Mouse (Mus musculus) embryonic facial prominence, embryonic 14.5 days (tissue): ENCODE measurements around the gene Gabpb1. TPM values are rescaled to one million over a fixed set of nuclear protein-coding genes. Genes with fewer than 3 reads are reported as not detected.

Source experiments
- ATAC-seq: fragments of 200-750 bp; cut with Nextera tagmentation; 2 replicates; pipeline ENCODE4 v1.8.0; 2017; ENCODE audit warnings: low read depth, moderate number of reproducible peaks, moderate TSS enrichment
- DNase-seq: peaks from one replicate; pipeline ENCODE4 v3.0.0-alpha.2; 2015; ENCODE audit warnings: low spot score
- H3K27ac ChIP-seq: fragments of 300-500 bp; sonication (generic); replicated peaks from 2 replicates; pipeline ENCODE4 v1.5.1; 2014; ENCODE audit warnings: low read depth, mild to moderate bottlenecking, low read length, moderate library complexity
- H3K27me3 ChIP-seq: fragments of 300-500 bp; sonication (generic); replicated peaks from 2 replicates; pipeline ENCODE4 v1.6.1; 2014; ENCODE audit warnings: low read length; ENCODE audit not compliant: control insufficient read depth, insufficient read depth
- H3K36me3 ChIP-seq: fragments of 300-500 bp; sonication (generic); 2 replicates; pipeline ENCODE4 v1.6.1; 2014; ENCODE audit warnings: low read length, mixed read lengths; ENCODE audit not compliant: control insufficient read depth, insufficient read depth
- H3K4me1 ChIP-seq: fragments of 300-500 bp; sonication (generic); 2 replicates; pipeline ENCODE4 v1.6.1; 2014; ENCODE audit warnings: antibody characterized with exemption, low read length; ENCODE audit not compliant: control insufficient read depth, insufficient read depth
- H3K4me2 ChIP-seq: fragments of 300-500 bp; sonication (generic); 2 replicates; pipeline ENCODE4 v1.6.1; 2014; ENCODE audit warnings: low read depth, mild to moderate bottlenecking, low read length, moderate library complexity, mixed read lengths
- H3K4me3 ChIP-seq: fragments of 300-500 bp; sonication (generic); 2 replicates; pipeline ENCODE4 v1.5.1; 2014; ENCODE audit warnings: low read depth, mild to moderate bottlenecking, low read length
- H3K9ac ChIP-seq: fragments of 300-500 bp; sonication (generic); 2 replicates; pipeline ENCODE4 v1.6.1; 2014; ENCODE audit warnings: low read depth, mild to moderate bottlenecking, low read length, moderate library complexity, mixed read lengths
- H3K9me3 ChIP-seq: fragments of 300-500 bp; sonication (generic); 2 replicates; pipeline ENCODE4 v1.6.1; 2016; ENCODE audit warnings: low read length; ENCODE audit not compliant: control insufficient read depth
- WGBS: fragments of 180-500 bp; shearing (Covaris S2); extraction: QIAGEN DNeasy Blood & Tissue Kit; methylation state at CpG from one replicate; pipeline ENCODE4 v1.1.7; 2014; 5-methylcytosine and 5-hydroxymethylcytosine counted together
- polyA plus RNA-seq: library from polyadenylated mRNA; unstranded; fragments of >200 nt; fragmentation: Nextera tagmentation; extraction: Ambion mirVana; gene quantifications from 2 replicates; pipeline ENCODE4 v1.2.1, GENCODE M21; 2014

The Gabpb1 gene
- polyA plus RNA-seq, 1 experiment from 2014 or later, result 43.1 TPM

GRCm38 (mm10) chr2:126606688-126607062 is 69.5 kb downstream of the Gabpb1 start:
- DNase-seq (no peak), ATAC-seq (no peak)
- Histone ChIP-seq H3K27ac (no peak overlapping the region), H3K4me1 (0 out of 2 replicates have a peak, but pooled peaks cover 3% of the 10 kb centered on the region), H3K36me3 (no peaks in the 10 kb centered on the region), H3K9ac (no peak overlapping the region), H3K27me3 (no peaks in the 10 kb centered on the region), H3K9me3 (no peaks in the 10 kb centered on the region), H3K4me2 (no peak overlapping the region), H3K4me3 (no peak overlapping the region)
- 74% methylated on average over 4 of the region's 4 CpGs for WGBS

GRCm38 (mm10) chr2:126606061-126606687 is 70.0 kb downstream of the Gabpb1 start:
- ATAC-seq (no peak), DNase-seq (no peak)
- Histone ChIP-seq H3K4me2 (no peak overlapping the region), H3K36me3 (no peaks in the 10 kb centered on the region), H3K4me1 (0 out of 2 replicates have a peak, but pooled peaks cover 3% of the 10 kb centered on the region), H3K4me3 (no peak overlapping the region), H3K9me3 (no peaks in the 10 kb centered on the region), H3K27me3 (no peaks in the 10 kb centered on the region), H3K9ac (no peak overlapping the region), H3K27ac (no peak overlapping the region)
- 86% methylated on average over 15 of the region's 15 CpGs for WGBS

- no peak overlapping the region for H3K4me3 ChIP-seq
- no peaks in the 10 kb centered on the region for H3K36me3 ChIP-seq
- no peak overlapping the region for H3K4me2 ChIP-seq
- H3K27me3 ChIP-seq, result no peaks in the 10 kb centered on the region
- ATAC-seq (no peak), DNase-seq (no peak)
- H3K4me1 ChIP-seq, result no peaks in the 10 kb centered on the region
- H3K27ac ChIP-seq, result no peak overlapping the region
- no peaks in the 10 kb centered on the region for H3K9me3 ChIP-seq
- no peak overlapping the region for H3K9ac ChIP-seq
- WGBS, result 88% methylated on average over 14 of the region's 14 CpGs
Measured at GRCm38 (mm10) chr2:126601918-126602600, 74.1 kb downstream of the Gabpb1 start.

- Histone ChIP-seq H3K9me3 (no peaks in the 10 kb centered on the region), H3K4me3 (no peak overlapping the region), H3K4me2 (no peak overlapping the region), H3K4me1 (no peaks in the 10 kb centered on the region), H3K27me3 (no peaks in the 10 kb centered on the region), H3K36me3 (no peaks in the 10 kb centered on the region), H3K9ac (no peak overlapping the region), H3K27ac (no peak overlapping the region)
- 87% methylated on average over 14 of the region's 14 CpGs for WGBS
- ATAC-seq (no peak), DNase-seq (no peak)
Measured at GRCm38 (mm10) chr2:126600533-126600932, 75.6 kb downstream of the Gabpb1 start.

- H3K9me3 ChIP-seq, result no peaks in the 10 kb centered on the region
- H3K27me3 ChIP-seq, result no peaks in the 10 kb centered on the region
- H3K9ac ChIP-seq, result no peak overlapping the region
- no peak overlapping the region for H3K4me3 ChIP-seq
- H3K4me2 ChIP-seq, result peak overlapping the region; percentile 21; the same call in 1 of the 2 replicates
- no peaks in the 10 kb centered on the region for H3K36me3 ChIP-seq
- 0 out of 2 replicates have a peak, but pooled peaks cover 3% of the 10 kb centered on the region for H3K4me1 ChIP-seq
- 8% methylated on average over 3 of the region's 3 CpGs for WGBS
- no peak overlapping the region for H3K27ac ChIP-seq
- peak; percentile 59 for ATAC-seq
- peak; percentile 67 for DNase-seq
Measured at GRCm38 (mm10) chr2:126599005-126599404, 77.1 kb downstream of the Gabpb1 start.

- 66% methylated on average over 2 of the region's 2 CpGs for WGBS
- Histone ChIP-seq H3K27ac (no peak overlapping the region), H3K4me3 (no peak overlapping the region), H3K27me3 (no peaks in the 10 kb centered on the region), H3K4me1 (0 out of 2 replicates have a peak, but pooled peaks cover 4% of the 10 kb centered on the region), H3K9ac (no peak overlapping the region), H3K4me2 (no peak overlapping the region), H3K9me3 (no peaks in the 10 kb centered on the region), H3K36me3 (no peaks in the 10 kb centered on the region)
- no peak for ATAC-seq
- no peak for DNase-seq
Measured at GRCm38 (mm10) chr2:126598359-126598758, 77.8 kb downstream of the Gabpb1 start.

- 0 out of 2 replicates have a peak, but pooled peaks cover 4% of the 10 kb centered on the region for H3K4me1 ChIP-seq
- no peaks in the 10 kb centered on the region for H3K27me3 ChIP-seq
- H3K36me3 ChIP-seq, result no peaks in the 10 kb centered on the region
- no peak overlapping the region for H3K9ac ChIP-seq
- H3K4me2 ChIP-seq, result no peak overlapping the region
- DNase-seq, result no peak
- peak; percentile 72; the same call in 1 of the 2 replicates for ATAC-seq
- H3K4me3 ChIP-seq, result no peak overlapping the region
- no peaks in the 10 kb centered on the region for H3K9me3 ChIP-seq
- no peak overlapping the region for H3K27ac ChIP-seq
- 86% methylated on average over 20 of the region's 20 CpGs for WGBS
Measured at GRCm38 (mm10) chr2:126597279-126598241, 78.6 kb downstream of the Gabpb1 start.

GRCm38 (mm10) chr2:126596347-126597072 is 79.6 kb downstream of the Gabpb1 start:
- Histone ChIP-seq H3K4me3 (no peak overlapping the region), H3K27me3 (no peaks in the 10 kb centered on the region), H3K9me3 (no peaks in the 10 kb centered on the region), H3K4me1 (0 out of 2 replicates have a peak, but pooled peaks cover 4% of the 10 kb centered on the region), H3K36me3 (no peaks in the 10 kb centered on the region), H3K27ac (no peak overlapping the region), H3K4me2 (no peak overlapping the region), H3K9ac (no peak overlapping the region)
- ATAC-seq (no peak), DNase-seq (no peak)
- WGBS, result 94% methylated on average over 7 of the region's 7 CpGs
